ENCODE assay signal across 11 mouse cellular contexts in the genomic region with DNA sequence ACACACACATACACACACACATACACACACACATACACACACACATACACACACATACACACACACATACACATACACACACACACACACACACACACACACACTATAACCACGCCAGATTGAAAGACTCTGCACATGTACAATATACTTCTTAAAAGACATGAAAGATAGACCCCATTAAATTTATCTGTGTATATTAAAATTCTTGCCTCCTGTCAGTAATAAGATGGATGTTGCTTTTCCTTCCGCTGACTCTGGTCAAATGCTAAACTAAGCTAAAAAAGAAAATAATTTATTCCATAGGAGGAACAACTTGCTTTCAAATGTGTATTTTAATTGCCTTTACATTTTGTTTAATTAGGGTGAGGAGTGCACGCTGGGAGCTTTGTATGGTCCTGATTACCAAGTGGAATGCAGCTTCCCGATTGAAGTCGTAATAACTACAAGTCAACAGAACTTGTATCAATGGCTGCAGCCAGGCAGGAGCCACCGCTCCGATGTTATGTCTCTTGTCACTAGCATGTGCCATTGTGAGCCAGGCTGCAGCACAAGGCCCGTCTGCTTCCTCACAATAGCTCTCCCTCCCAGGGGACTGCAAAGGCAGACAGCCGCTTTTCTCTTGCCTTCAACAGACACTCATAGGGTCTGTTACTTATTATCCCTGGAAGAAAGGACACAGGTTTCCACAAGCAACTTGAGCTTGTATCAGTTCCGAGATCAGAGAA.
DNase-seq lines count a peak whose midpoint lies in the region; ATAC-seq and TF ChIP-seq lines count a peak whose summit lies in the region.
"Had no signal": no experiment of that assay in that cellular context is flagged by ENCODE, and none has a peak within 500 bp of the region (broad histone marks: within the 10 kb centered on the region; RNA-seq: fewer than 3 reads in every experiment).

No protein-coding gene starts in this region.

- intact Hi-C loops in heart, adult 2 months (cut with DNase I), result no loop called here
- intact Hi-C loops in gastrocnemius, adult 2 months (cut with DNase I), result no loop called here

- peak; percentile 6 for DNase-seq in heart, postnatal 4 days
- no peak for DNase-seq in heart, adult 2 months
- DNase-seq in embryonic facial prominence, embryonic 10.5 days (ENCODE audit: low spot score), result peak; percentile 71
- peak; percentile 76 for DNase-seq in midbrain, postnatal 0 days (ENCODE audit: low spot score)
- DNase-seq in gastrocnemius, adult 2 months, result no peak
- no peak for DNase-seq in ovary, adult 18-20 months (ENCODE audit: low spot score)
- DNase-seq: adrenal gland, adult 2 months had no signal

- no peaks in the 10 kb centered on the region for H3K36me3 ChIP-seq in heart, adult 2 months (ENCODE audit: control insufficient read depth, insufficient read depth, low read length)
- H3K36me3 ChIP-seq in embryonic facial prominence, embryonic 10.5 days (replicated peaks), result no peaks in the 10 kb centered on the region
- no peaks in the 10 kb centered on the region for H3K36me3 ChIP-seq in hindbrain, embryonic 15.5 days
- no peaks in the 10 kb centered on the region for H3K36me3 ChIP-seq in midbrain, postnatal 0 days (ENCODE audit: insufficient read depth, low read length)

- H3K27me3 ChIP-seq in heart, adult 2 months (ENCODE audit: control insufficient read depth, insufficient read depth, low read length), result no peaks in the 10 kb centered on the region
- H3K27me3 ChIP-seq in embryonic facial prominence, embryonic 10.5 days (replicated peaks; ENCODE audit: low read depth, poor library complexity, severe bottlenecking), result peaks cover 5% of the 10 kb centered on the region; the same call in 1 of the 2 replicates
- no peaks in the 10 kb centered on the region for H3K27me3 ChIP-seq in hindbrain, embryonic 15.5 days
- H3K27me3 ChIP-seq in midbrain, postnatal 0 days (ENCODE audit: insufficient read depth, low read length), result no peaks in the 10 kb centered on the region
- H3K27me3 ChIP-seq: CH12.LX had no signal

- TF ChIP-seq CTCF in heart, adult 2 months (IDR thresholded peaks at IDR 0.05), result no peak
- no peak for TF ChIP-seq CTCF in midbrain, postnatal 0 days (IDR thresholded peaks at IDR 0.05)
- no peak for TF ChIP-seq CTCF in gastrocnemius, adult 2 months (IDR thresholded peaks at IDR 0.05)

- TF ChIP-seq POLR2A in heart, adult 2 months (IDR thresholded peaks at IDR 0.05; ENCODE audit: insufficient read depth, low read depth, low read length), result no peak

- peak; percentile 88 for ATAC-seq in hindbrain, embryonic 15.5 days (ENCODE audit: low FRiP score, low read depth)
- ATAC-seq in midbrain, postnatal 0 days (ENCODE audit: low FRiP score), result no peak
- ATAC-seq in megakaryocyte, adult 5-6 weeks (ENCODE audit: poor library complexity, severe bottlenecking), result no peak

- H3K9ac ChIP-seq in heart, adult 2 months (ENCODE audit: low read depth, low read length), result no peak overlapping the region
- H3K9ac ChIP-seq in hindbrain, embryonic 15.5 days, result no peak overlapping the region
- H3K9ac ChIP-seq in midbrain, postnatal 0 days (replicated peaks; ENCODE audit: low read length, poor library complexity, severe bottlenecking), result no peak overlapping the region

- H3K9me3 ChIP-seq in embryonic facial prominence, embryonic 10.5 days, result no peaks in the 10 kb centered on the region
- no peaks in the 10 kb centered on the region for H3K9me3 ChIP-seq in hindbrain, embryonic 15.5 days
- no peaks in the 10 kb centered on the region for H3K9me3 ChIP-seq in midbrain, postnatal 0 days (ENCODE audit: low read length)

- H3K27ac ChIP-seq in heart, adult 2 months, result no peak overlapping the region
- peak overlapping the region; percentile 72 for H3K27ac ChIP-seq in embryonic facial prominence, embryonic 10.5 days (replicated peaks)
- H3K27ac ChIP-seq in hindbrain, embryonic 15.5 days (replicated peaks), result no peak overlapping the region; the same call in 1 of the 2 replicates
- no peak overlapping the region for H3K27ac ChIP-seq in midbrain, postnatal 0 days (ENCODE audit: low read depth, low read length)
- no peak overlapping the region for H3K27ac ChIP-seq in gastrocnemius, adult 2 months

- TF ChIP-seq EP300 in heart, adult 2 months (IDR thresholded peaks at IDR 0.05; ENCODE audit: insufficient read depth, low read depth, low read length), result no peak

- WGBS in heart, adult 2 months, result 27% methylated on average over 10 of the region's 10 CpGs
- 17% methylated on average over 10 of the region's 10 CpGs for WGBS in embryonic facial prominence, embryonic 10.5 days
- 8% methylated on average over 10 of the region's 10 CpGs for WGBS in hindbrain, embryonic 15.5 days
- WGBS in midbrain, postnatal 0 days, result 13% methylated on average over 10 of the region's 10 CpGs

- H3K4me1 ChIP-seq in heart, adult 2 months (ENCODE audit: control insufficient read depth, insufficient read depth, low read length), result no peaks in the 10 kb centered on the region
- H3K4me1 ChIP-seq in embryonic facial prominence, embryonic 10.5 days, result peaks cover 12% of the 10 kb centered on the region
- H3K4me1 ChIP-seq in hindbrain, embryonic 15.5 days (replicated peaks), result peaks cover 5% of the 10 kb centered on the region
- no peaks in the 10 kb centered on the region for H3K4me1 ChIP-seq in midbrain, postnatal 0 days (ENCODE audit: insufficient read depth, low read length)

- H3K4me2 ChIP-seq in hindbrain, embryonic 15.5 days, result peak overlapping the region; percentile 43
- peak overlapping the region; percentile 18; the same call in 1 of the 2 replicates for H3K4me2 ChIP-seq in midbrain, postnatal 0 days (ENCODE audit: low read depth, low read length, poor library complexity, severe bottlenecking)

- no peaks in the 10 kb centered on the region for H3K79me2 ChIP-seq in heart, adult 2 months (replicated peaks; ENCODE audit: control insufficient read depth, insufficient read depth, low read length)

- H3K4me3 ChIP-seq in heart, adult 2 months, result no peak overlapping the region
- H3K4me3 ChIP-seq in embryonic facial prominence, embryonic 10.5 days, result peak overlapping the region; percentile 29; the same call in 1 of the 2 replicates
- H3K4me3 ChIP-seq in hindbrain, embryonic 15.5 days, result 0 out of 2 replicates have a peak overlapping the region, but pooled peaks have one; percentile 4
- H3K4me3 ChIP-seq in midbrain, postnatal 0 days (ENCODE audit: low read depth, low read length), result no peak overlapping the region
- H3K4me3 ChIP-seq in gastrocnemius, adult 2 months, result no peak overlapping the region
- H3K4me3 ChIP-seq: erythroblast, embryonic 14.5 days had no signal

Comparison
In these comparisons a context has a peak if more than half of its experiments do, and no peak if none do; other contexts are left out.
1. DNase-seq: peak in heart, postnatal 4 days (single experiment), embryonic facial prominence, embryonic 10.5 days (single experiment) and midbrain, postnatal 0 days (single experiment); none in heart, adult 2 months (0 of 2), gastrocnemius, adult 2 months (single experiment) and ovary, adult 18-20 months (single experiment).
2. H3K4me3 ChIP-seq: peak in embryonic facial prominence, embryonic 10.5 days (single experiment) and hindbrain, embryonic 15.5 days (single experiment); none in heart, adult 2 months (single experiment), midbrain, postnatal 0 days (single experiment) and gastrocnemius, adult 2 months (single experiment).